Mouse (Mus musculus): ENCODE data around the gene Ncapd2.

DNA sequence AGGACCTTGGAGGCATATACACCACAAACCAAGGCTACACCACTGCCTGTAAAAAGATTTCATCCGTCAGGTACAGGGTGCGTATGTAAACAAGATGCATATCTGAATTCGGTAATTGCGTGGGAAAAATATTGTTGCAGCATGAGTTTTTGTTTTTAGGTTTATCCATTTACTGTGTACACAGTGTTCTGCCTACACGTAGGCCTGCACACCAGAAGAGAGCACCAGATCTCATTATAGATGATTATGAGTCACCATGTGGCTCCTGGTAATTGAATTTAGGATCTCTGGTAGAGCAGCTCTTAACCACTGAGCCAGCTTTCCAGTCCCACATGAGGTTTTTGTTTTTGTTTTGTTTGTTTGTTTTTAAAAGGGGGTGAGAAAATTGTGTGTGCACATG is 5.7 kb upstream of the Ncapd2 start:
- TF ChIP-seq E2F4 (IDR thresholded peaks at IDR 0.05; ENCODE audit: insufficient read depth) (no peak), POLR2A (IDR thresholded peaks at IDR 0.05; ENCODE audit: insufficient read length, low read depth) (no peak), TCF12 (IDR thresholded peaks at IDR 0.05; ENCODE audit: insufficient read depth, poor library complexity, severe bottlenecking) (no peak)
